Mouse (Mus musculus): ENCODE data around the gene Smad3. TPM values are rescaled to one million over a fixed set of nuclear protein-coding genes. Genes with fewer than 3 reads are reported as not detected.

Smad3 gene
- total and polyA plus RNA-seq, 2 experiments from 2014 or later = 5.5 to 16.0 TPM

DNA sequence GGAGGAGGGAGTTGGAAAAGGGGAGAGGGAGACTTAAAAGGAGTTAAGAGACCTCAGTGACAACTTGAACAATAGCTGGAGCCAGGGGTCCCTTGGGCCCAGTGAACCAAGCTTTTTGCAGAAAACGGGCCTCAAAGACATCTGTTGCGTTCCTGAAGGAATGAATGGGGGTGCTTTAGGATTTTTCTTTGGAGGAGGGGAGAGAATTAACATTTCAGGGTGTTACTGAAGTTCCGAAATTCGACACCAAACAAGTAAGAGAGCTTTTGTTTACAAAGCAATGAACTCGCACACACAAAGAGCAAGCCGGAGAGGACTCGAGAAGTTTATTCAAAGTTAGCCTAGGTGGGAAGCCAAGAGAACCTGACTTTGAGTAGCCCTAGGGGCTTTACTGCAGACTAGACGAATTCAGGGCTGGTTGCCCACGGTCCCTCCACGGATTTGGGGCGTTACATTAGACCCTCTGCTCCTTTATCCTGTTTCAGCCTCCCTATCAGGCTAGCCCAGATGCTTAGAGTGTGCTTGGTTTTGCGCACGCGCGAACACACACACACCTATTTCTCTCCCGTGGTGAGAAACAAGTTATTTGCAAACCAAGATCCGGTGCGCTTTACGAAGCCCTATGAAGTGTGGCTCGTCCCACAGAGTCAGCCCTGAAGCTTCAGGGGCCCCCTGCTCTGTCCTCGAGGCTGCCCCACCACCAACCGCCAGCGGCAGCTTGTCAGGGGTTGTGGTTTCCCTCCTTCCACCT, 1.0 kb upstream of the Smad3 start:
- DNase-seq (peak; percentile 22), ATAC-seq (no peak)
- Histone ChIP-seq H3K9ac (no peak overlapping the region; the same call in 1 of the 2 replicates), H3K9me3 (ENCODE audit: low read length) (no peaks in the 10 kb centered on the region), H3K4me2 (ENCODE audit: low read depth) (peak overlapping the region; percentile 99), H3K27me3 (ENCODE audit: insufficient read depth, low read length) (no peaks in the 10 kb centered on the region), H3K36me3 (ENCODE audit: insufficient read depth) (no peaks in the 10 kb centered on the region), H3K4me1 (ENCODE audit: insufficient read depth) (peaks cover 24% of the 10 kb centered on the region), H3K27ac (ENCODE audit: low read depth, low read length) (peak overlapping the region; percentile 64; the same call in 1 of the 2 replicates), H3K4me3 (ENCODE audit: low read depth, low read length) (peak overlapping the region; percentile 62)
- no peak for TF ChIP-seq CTCF (IDR thresholded peaks at IDR 0.05; ENCODE audit: low read depth)
- WGBS = 6% methylated on average over 23 of the region's 23 CpGs

DNA sequence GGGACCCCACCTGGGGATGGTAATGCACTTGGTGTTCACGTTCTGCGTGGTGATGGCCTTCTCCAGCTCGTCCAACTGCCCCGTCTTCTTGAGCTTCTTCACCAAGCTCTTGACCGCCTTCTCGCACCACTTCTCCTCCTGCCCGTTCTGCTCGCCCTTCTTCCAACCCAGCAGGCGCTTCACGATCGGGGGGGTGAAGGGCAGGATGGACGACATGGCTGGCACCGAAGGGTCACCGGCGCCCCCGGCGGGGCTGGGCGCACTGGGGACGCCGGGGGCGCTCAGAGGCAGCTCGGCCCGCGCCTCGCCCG, 377 bp downstream of the Smad3 start:
- Histone ChIP-seq H3K27me3 (ENCODE audit: insufficient read depth, low read length) (no peaks in the 10 kb centered on the region), H3K9ac (peak overlapping the region; percentile 51), H3K4me1 (ENCODE audit: insufficient read depth) (peaks cover 24% of the 10 kb centered on the region), H3K4me2 (ENCODE audit: low read depth) (peak overlapping the region; percentile 99), H3K36me3 (ENCODE audit: insufficient read depth) (no peaks in the 10 kb centered on the region), H3K4me3 (ENCODE audit: low read depth, low read length) (peak overlapping the region; percentile 62), H3K27ac (ENCODE audit: low read depth, low read length) (peak overlapping the region; percentile 64), H3K9me3 (ENCODE audit: low read length) (no peaks in the 10 kb centered on the region)
- no peak for TF ChIP-seq CTCF (IDR thresholded peaks at IDR 0.05; ENCODE audit: low read depth)
- ATAC-seq = no peak
- WGBS = 2% methylated on average over 25 of the region's 26 CpGs
- no peak for DNase-seq

DNA sequence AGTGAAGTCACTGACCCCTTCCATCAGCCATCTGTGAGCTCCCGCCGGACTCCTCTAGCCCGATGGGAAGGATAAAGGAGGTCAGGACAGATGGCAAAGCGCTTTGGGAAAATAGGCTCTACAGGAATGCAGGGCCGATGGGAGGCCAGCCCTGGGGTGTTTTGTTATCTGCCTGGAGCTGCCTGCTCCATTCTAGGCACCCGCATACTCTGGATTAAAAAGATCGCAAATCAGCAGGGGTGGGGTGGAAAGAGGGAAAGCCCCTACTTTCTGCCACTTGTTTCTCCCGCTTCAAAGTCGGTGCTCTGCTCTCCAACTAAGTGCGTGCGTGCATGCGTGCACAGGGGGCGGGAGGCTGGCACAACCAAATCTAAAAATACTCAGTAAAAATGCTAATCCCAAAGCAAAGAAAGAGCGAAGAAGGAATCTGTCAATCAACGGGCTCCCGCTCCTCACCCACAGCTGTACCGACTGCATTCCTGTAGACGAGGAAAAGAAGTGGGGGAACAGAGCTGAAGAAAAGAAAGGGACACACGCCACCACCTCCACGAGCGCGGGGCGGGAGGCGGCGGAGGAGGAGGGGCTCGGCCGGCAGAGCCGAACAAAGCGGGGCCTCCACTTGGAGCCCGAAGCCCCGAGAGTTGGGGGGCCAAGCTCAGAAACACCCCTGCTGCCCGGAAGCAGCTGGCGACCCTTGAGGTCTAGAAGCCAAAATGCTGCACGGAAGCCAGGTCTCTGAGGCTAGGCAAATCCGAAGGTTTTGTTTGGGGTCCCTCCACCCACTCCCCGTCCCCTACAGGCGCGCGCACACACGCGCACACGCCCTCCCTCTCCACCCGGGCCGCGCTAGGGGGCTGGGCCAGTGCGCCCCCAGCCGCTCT, 973 bp downstream of the Smad3 start:
- Histone ChIP-seq H3K4me3 (ENCODE audit: low read depth, low read length) (peak overlapping the region; percentile 62), H3K36me3 (ENCODE audit: insufficient read depth) (no peaks in the 10 kb centered on the region), H3K27me3 (ENCODE audit: insufficient read depth, low read length) (no peaks in the 10 kb centered on the region), H3K4me2 (ENCODE audit: low read depth) (peak overlapping the region; percentile 99), H3K9me3 (ENCODE audit: low read length) (no peaks in the 10 kb centered on the region), H3K9ac (peak overlapping the region; percentile 51), H3K4me1 (ENCODE audit: insufficient read depth) (peaks cover 24% of the 10 kb centered on the region), H3K27ac (ENCODE audit: low read depth, low read length) (peak overlapping the region; percentile 64)
- under 1% methylated on average over 46 of the region's 47 CpGs for WGBS
- DNase-seq = peak; percentile 70
- TF ChIP-seq CTCF (IDR thresholded peaks at IDR 0.05; ENCODE audit: low read depth) = no peak
- peak; percentile 74 for ATAC-seq

DNA sequence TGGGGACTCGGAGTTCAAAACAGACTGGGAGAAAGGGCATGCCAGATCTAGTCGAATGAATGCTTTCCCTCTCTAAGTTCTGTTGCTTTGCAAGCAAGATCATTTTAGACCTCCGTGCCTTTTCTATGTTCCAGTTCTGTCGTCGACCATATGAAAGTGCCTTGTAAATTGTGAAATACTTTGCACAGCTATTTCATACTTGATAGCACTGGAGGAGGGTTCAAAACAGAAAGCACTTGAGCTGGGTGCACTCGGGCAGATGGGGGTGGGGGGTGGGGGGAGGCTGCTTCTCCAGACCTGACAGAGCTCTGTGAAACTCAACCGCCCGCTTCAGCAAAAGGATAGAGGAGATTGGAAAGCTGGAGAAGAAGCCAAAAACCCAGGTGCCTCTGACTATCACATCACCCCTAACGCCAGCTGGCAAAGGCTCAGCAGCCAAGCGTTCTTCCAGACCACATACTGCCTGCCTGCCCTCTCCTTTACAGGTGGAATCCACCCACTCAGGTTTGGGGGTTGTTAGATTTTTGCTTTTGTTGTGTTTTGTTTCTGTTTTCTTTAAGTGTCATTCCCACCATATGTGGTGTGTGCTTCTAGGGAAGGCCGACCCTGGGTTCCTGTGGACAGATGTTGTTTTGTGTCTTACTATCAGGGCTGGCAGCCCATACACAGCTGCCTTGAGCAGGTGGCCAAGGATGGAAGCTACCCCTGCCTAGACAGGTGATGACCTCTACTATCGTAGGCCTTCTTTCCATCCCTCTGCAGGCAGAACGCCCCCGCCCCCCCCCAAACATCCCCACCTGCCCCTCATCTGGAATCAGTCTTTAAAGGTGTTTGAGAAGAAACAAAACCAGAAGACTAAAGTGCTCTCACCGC, 1.9 kb downstream of the Smad3 start:
- ATAC-seq (no peak), DNase-seq (peak; percentile 25)
- H3K4me1 ChIP-seq (ENCODE audit: insufficient read depth) = peaks cover 24% of the 10 kb centered on the region
- no peak for TF ChIP-seq CTCF (IDR thresholded peaks at IDR 0.05; ENCODE audit: low read depth)
- no peaks in the 10 kb centered on the region for H3K27me3 ChIP-seq (ENCODE audit: insufficient read depth, low read length)
- H3K4me2 ChIP-seq (ENCODE audit: low read depth) = peak overlapping the region; percentile 99
- H3K9ac ChIP-seq = peak overlapping the region; percentile 51; the same call in 1 of the 2 replicates
- WGBS = 17% methylated on average over 15 of the region's 15 CpGs
- peak overlapping the region; percentile 62 for H3K4me3 ChIP-seq (ENCODE audit: low read depth, low read length)
- H3K36me3 ChIP-seq (ENCODE audit: insufficient read depth) = no peaks in the 10 kb centered on the region
- no peak overlapping the region for H3K27ac ChIP-seq (ENCODE audit: low read depth, low read length)
- H3K9me3 ChIP-seq (ENCODE audit: low read length) = no peaks in the 10 kb centered on the region

DNA sequence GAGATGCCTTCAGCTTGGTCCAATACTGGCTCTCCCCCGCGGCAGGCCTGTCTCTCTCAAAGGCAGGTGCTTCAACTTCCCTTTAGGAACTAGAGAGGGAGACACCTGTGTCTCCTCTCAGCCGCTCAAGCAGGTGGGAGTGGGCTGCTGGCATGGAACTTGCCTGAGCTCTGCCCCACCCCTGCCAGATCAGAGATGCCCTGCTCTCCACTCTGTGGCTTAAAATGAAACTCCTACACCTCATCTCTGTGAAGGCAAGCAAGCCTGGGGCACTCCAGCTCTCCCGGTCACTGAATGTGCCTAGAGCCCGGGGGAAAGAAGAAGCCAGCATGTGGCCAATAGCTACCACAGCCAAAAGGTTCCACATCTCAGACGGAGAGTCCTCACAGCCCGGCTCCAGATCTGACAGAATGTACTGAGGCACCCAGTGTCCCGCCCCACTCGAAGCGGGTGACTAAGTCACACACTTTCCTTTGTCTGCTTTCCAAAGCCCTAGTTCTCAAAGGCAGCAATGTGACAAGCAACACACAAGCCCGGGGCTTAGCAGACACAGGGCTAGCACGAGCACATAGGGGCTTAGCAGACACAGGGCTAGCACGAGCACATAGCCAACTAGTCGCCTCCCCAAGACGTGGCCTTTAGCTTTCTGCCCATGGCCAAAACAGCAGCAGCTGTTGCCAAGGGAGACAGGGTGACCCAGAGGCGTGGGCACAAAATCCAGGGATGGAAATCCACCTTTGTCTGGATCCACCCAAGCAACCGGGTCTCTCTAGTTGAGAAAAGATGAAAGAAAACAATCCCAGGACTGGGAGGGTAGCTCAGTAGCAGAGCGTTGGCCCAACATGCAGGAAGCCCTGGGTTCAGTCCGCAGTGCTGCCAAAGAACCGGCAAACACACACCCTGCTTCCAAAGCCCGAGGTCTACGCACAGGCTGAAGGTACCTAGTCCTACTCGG, 3.0 kb downstream of the Smad3 start:
- WGBS = 20% methylated on average over 23 of the region's 23 CpGs
- Histone ChIP-seq H3K4me1 (ENCODE audit: insufficient read depth) (peaks cover 24% of the 10 kb centered on the region), H3K4me3 (ENCODE audit: low read depth, low read length) (peak overlapping the region; percentile 12), H3K9me3 (ENCODE audit: low read length) (no peaks in the 10 kb centered on the region), H3K27me3 (ENCODE audit: insufficient read depth, low read length) (no peaks in the 10 kb centered on the region), H3K4me2 (ENCODE audit: low read depth) (peak overlapping the region; percentile 99), H3K9ac (peak overlapping the region; percentile 37), H3K27ac (ENCODE audit: low read depth, low read length) (no peak overlapping the region), H3K36me3 (ENCODE audit: insufficient read depth) (no peaks in the 10 kb centered on the region)
- no peak for TF ChIP-seq CTCF (IDR thresholded peaks at IDR 0.05; ENCODE audit: low read depth)
- ATAC-seq = no peak
- DNase-seq = peak; percentile 24

DNA sequence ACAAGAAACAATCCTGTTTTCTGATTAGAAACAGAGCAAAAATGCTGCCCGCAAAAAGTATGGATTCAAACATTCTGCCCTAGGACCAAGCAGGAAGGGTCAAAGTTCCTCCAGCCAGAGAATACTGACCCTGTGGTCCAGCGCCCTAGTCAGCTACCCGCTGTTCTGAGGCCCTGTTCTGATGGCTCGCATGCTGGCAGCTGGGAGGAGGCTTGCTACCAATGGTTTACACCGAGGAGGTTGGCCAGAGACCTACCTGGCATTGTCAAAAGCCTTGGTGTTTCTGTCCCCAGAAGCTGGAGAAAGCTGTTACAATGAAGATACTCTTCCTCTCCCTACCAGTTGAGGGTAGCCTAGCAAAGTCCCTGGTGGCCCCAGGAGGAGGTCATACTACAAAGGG, 3.8 kb downstream of the Smad3 start:
- Histone ChIP-seq H3K36me3 (ENCODE audit: insufficient read depth) (no peaks in the 10 kb centered on the region), H3K4me2 (ENCODE audit: low read depth) (peak overlapping the region; percentile 99; the same call in 1 of the 2 replicates), H3K27me3 (ENCODE audit: insufficient read depth, low read length) (no peaks in the 10 kb centered on the region), H3K4me3 (ENCODE audit: low read depth, low read length) (no peak overlapping the region), H3K27ac (ENCODE audit: low read depth, low read length) (no peak overlapping the region), H3K9ac (no peak overlapping the region), H3K4me1 (ENCODE audit: insufficient read depth) (peaks cover 24% of the 10 kb centered on the region), H3K9me3 (ENCODE audit: low read length) (no peaks in the 10 kb centered on the region)
- ATAC-seq = no peak
- TF ChIP-seq CTCF (IDR thresholded peaks at IDR 0.05; ENCODE audit: low read depth) = no peak
- WGBS = 73% methylated on average over 5 of the region's 5 CpGs
- no peak for DNase-seq
